Mouse (Mus musculus): ENCODE measurements around the gene Gys1. TPM values are rescaled to one million over a fixed set of nuclear protein-coding genes. Genes with fewer than 3 reads are reported as not detected.

Gys1 gene
- polyA plus RNA-seq (2017; shearing (Covaris generic)) = 3.2 TPM

DNA sequence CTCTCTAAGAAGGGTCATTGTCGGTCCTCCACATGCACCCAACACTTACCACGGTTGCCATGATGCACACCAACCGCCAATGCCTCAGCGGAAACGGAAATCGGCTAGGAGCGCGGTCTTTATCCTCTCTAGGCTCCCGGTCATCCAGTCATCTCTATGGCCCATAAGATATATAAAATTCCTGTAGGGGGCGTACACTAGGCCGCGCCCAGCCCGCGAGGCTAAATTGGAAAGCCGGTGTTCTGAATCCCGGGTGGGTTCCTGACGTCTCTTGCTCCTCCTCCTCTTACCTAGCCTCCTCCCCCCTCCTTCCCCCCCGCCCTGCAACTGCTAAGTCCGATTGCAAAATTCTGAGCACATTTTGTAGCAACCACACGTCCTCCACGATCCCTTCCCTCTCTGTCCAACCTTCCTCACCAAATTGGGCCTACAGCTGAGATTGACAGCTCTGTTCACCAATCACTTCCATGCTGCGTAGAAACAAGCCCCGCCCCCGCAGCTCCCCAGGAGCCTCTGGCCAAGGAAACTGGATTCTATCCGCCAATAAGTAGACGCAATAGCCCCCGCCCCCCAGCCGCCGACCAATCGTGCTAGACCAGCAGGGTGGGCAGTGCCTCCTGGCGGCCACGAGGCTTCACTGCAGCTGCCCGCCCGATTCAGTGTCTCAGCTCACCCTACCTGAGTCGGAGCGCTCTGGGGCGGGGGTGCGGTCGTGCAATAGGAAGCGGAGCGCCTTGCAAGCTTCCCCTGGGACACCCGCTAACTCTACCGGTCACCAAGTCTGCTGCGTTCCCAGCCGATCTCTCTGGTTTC, at the start of gene Gys1:
Gene Gys1 (plus strand): TSS at position 642 of the 813 bp plus-strand sequence.

DNA sequence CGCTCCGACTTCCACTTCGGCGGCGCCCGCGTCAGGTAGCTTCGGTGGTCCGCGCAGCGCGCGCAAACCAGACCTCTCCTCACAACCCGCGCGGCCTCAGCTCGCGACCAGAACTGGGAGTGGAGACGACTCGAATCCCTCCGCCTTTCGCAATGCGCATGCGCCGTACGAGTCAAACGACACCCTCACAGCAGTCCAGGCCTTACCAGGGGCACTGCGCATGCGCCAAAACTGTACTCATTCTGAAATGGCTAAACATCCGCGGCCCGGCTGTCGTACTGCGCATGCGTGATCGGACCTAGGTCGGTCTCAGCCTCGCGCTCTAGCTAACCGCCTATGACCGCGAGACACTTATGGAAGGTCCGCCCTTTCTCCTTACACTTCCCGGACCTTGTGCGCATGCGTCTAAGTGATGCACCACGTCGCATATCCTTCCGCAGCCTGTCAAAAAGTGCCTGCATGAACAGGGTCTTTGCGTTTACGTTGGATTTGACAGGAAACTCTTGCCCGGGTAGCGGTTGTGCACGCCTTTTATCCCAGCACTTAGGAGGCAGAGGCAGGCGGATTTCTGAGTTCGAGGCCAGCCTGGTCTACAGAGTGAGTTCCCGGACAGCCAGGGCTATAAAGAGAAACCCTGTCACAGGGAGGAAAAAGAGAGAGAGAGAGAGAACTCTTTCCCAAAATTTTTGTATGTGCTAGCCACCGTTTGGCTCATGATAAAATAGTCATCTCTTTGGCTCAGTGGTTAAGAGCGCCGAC, 38.9 kb upstream of the Gys1 start, which contains the start of gene Snrnp70:
Gene Snrnp70 (minus strand): TSS at position 165 of the 759 bp plus-strand sequence.

DNA sequence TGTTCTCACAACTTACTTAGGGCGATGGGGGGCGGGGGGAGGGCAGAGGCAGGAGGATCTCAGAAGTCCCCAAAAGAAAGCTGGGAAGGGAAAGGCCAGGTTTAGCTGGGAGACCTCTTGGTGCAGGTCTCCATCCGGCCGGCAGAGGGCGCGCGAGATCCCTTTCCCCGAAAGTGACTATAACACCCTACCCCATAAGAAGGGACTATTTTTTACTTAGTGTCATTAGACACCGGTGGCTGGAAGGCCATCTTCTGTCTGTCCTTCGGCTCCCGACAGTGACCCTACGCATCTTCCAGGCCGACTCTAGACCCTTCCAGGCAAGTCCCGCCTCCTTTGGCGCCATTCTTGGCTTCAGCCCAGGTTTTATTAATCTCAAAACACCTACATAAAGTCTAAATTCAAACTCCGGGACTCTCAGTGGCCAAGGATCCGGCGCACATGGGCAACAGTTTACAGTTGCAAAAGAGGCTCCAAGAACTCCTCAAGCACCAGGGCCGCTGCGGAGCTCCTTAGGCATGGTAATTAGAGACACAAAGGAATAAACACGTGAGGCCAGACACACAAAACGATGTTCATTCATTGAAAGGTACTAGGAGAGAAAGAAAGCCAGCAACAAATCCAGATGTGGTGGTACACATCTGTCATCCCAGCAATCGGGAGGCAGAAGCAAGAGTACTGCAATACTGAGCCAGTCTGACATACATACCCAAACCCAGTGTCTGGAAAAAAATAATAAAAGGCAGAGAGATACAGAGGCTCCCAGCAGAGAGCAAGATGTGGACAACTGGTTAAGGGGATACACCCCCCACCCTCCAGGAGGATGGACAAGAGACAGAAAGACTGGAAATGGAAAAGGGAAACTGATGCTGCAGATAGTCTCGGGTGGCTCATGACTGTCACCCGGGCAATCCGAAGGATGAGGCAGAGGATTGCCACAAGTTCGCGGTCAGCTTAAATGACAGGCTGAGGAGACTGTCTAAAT, 29.3 kb upstream of the Gys1 start, which contains the start of gene Kcna7:
Gene Kcna7 (plus strand): TSS at position 563 of the 985 bp plus-strand sequence.

DNA sequence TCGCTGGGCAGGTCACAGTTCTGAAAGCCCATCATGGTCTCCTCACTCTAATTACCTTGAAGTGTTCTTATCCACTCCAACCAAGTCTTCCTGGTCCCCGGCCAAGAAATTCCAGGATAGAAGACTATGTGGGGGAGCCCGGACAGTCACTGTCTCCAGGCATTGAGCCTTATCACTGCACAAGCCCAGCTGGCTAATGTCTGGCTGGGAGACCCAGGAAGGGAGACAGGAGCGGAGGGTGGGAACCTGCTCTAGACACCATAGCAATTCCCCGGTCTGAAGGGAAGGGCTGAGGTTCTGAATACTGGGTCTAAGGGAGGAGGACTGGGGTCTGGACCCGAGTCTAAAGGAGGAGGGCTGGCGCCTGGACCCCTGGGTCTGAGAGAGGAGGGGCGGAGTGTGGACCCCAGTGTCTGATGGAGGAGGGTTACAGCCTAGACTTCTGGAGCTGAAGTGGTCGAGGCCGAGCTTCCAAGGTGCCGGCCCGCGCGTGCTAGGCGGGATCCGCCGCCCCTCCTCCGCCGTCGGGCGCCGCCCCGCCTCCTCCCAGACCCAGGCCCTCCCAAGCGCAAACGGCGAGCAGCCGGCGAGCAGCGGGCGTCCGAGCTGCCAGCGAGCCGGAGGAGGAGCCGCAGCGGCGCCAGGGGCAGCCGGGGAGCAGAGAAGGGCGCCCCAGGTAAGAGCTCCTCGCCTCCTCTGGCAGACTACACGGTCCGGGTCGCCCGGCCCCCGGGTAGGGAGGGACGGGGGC, 21.4 kb upstream of the Gys1 start, which contains the start of gene Ntf5:
Gene Ntf5 (plus strand): TSS at position 583 of the 751 bp plus-strand sequence.

DNA sequence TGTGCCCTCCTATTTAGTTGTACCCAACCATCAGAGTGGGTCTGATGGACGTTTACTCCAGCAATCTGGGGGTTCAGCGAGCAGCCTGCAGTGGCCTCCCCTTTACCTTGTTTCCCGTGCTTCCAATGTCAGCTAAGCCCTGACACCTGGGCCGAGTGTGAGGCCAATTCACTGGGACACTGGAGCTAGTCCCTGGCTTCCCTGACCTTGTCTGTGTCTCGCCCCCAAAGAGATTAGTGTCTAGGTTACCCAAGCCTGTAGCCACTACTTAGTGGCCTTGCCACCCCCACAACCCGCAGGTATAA, 14.1 kb upstream of the Gys1 start, which contains the start of gene Lhb:
Gene Lhb (plus strand): TSS at position 206 of the 305 bp plus-strand sequence.

DNA sequence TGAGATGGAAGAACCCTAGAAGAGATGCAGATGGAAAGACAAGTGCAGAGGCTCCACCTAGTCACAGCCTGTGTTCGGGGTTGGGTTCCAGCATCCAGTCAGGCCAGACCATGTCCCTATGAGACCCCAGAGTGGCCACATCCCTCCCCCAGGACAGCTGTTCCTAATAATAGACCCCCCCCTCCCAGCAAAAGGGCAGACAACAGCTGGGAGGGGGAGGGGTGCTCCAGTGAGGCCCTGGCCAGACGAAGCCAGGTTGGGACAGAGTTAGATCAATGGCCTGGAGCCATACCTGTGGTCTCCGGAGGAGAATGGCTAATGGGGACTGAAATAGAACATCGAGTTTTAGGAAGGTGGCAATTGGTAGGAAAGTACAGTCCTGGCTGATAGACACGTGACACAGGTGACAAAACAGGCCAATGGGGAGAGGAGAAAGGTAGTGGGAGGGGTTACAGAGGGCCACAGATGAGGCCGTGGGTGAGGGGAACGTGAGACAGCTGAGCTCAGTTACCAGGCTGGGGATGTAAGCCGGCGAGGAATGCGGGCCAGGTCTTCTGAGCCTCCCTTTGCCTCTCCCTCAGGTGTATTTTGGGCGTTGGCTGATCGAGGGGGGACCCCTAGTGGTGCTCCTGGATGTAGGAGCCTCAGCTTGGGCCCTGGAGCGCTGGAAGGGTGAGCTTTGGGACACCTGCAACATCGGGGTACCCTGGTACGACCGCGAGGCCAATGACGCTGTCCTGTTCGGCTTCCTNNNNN, 3.1 kb downstream of the Gys1 start, which contains the start of gene Ruvbl2:
Gene Ruvbl2 (minus strand): TSS at position 576 of the 756 bp plus-strand sequence.

DNA sequence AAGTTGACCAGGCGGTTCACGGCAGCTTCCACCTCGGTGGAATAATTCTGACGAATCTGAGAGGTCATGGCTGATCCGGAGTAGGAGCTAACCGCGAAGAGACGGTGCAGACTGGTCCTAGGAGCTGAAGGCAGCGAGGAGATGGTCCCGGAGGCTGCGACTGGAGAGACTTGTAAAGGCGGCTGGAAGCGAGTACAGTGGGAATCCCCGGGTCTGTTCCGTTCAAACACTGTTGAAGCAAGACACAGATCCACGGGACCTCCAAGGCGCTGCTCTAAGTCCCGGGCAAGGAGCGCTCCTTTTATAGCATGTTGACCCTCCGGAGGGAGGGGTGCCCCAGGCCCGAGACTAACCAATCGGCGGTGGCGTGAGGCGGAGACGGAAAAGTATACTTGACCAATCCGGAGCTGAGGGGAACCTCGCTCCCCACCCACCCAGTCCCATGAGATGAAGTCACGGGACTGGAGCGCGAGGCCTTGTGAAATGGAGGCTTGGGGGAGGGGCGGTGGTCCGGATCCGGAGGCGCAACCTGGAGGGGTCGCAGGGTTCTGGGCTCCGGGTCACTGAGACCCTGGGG, 25.0 kb downstream of the Gys1 start, which contains the start of gene Ftl1:
Gene Ftl1 (minus strand): TSS at position 321 of the 577 bp plus-strand sequence.

DNA sequence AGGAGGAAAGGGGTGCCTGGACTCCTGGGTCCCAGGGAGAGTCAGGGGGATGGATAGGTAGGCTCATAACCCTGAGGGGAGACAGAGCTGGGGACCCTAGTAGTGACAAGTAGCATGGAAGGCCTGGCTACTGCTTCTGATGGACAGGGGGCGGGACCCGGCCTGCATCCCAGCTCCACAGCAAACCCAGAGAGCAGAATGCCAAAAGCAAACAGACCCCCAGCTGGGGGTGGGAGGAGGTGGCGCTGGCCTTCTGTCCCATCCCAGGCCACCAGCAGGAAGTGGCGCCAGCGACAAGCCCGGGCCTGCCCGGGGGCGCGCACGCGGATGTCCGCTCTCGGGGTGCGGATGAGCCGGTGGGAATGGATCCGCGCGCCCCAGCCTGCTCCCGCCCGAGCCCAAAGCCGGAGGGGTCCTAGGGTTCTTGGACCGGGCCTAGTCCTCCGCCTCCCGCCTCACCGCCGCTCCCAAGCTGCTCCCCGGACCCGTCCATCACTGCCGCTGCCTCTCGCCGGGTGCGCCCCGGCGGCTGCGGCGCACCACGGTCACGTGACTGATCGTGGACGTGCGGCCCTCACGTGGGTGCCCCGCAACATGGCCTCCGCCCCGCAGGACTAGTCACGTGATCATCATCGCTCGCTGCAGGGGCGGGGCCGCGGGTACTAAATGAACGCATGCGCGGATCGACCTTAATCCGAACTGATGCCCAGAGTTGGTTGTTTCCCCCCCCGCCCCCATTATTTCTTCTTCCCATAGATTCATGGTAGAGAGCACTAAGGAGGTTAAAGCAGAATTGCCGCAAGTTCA, 31.8 kb downstream of the Gys1 start, which contains the start of gene Bax:
Gene Bax (minus strand): TSS at position 616 of the 807 bp plus-strand sequence.

DNA sequence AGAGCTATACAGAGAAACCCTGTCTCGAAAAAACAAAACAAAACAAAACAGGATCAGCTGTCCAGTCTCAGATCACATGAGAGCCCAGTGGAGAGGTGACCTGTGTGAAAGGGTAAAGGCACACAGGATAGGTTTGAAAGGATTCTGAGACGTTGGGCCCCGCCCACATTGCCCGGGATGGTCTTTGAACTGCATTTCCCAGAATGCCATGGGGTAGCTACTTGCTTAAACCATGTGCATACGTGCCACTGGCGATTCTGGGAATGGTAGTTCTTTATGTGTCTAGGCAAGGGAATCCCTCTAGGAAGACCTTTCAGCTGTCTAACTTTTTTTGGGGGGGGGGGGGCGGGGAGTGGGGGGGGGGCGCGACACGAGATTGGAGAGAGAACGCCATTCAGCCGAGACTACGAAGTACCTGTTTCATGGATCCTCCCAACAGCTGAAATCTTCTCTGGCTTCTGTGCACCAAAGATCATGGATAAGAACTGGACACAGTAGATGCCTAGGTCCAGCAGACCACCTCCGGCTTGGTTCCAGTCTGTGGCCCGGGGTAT, 46.8 kb downstream of the Gys1 start, which contains the start of gene Tulp2:
Gene Tulp2 (plus strand): TSS at position 504 of the 554 bp plus-strand sequence.

DNA sequence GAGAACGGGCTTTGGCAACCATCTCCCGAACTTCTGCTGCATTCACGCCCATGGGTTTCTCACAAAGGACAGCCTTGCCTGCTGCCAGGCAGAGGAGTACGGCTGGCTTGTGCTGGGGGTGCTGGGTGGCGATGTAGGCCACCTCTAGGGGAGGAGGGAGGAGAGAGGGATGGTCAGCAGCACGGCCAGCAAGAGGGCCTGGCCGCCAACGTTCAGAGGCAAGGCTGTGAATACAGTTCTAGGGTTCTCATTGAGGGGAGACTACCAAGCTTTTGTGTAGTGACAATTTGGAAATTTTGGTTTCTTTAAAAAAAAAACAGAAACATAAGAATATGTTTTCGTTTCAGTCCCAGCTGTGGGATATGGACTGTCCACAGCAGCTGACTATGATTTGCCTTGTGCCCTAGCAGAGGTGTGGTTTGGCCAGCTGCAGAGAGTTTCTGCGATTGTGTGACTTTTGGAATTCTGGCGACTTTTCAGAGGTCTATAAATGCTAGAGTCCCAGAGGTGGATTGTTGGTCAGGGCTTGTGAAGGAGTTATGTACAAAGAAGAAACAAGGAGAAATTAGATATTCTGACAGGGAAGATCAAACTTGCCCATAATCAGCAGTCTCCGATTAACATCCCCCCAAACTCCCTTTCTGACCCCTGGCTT, 52.2 kb downstream of the Gys1 start, which contains the start of gene Gm45808:
Gene Gm45808 (minus strand): TSS at position 51 of the 655 bp plus-strand sequence.

DNA sequence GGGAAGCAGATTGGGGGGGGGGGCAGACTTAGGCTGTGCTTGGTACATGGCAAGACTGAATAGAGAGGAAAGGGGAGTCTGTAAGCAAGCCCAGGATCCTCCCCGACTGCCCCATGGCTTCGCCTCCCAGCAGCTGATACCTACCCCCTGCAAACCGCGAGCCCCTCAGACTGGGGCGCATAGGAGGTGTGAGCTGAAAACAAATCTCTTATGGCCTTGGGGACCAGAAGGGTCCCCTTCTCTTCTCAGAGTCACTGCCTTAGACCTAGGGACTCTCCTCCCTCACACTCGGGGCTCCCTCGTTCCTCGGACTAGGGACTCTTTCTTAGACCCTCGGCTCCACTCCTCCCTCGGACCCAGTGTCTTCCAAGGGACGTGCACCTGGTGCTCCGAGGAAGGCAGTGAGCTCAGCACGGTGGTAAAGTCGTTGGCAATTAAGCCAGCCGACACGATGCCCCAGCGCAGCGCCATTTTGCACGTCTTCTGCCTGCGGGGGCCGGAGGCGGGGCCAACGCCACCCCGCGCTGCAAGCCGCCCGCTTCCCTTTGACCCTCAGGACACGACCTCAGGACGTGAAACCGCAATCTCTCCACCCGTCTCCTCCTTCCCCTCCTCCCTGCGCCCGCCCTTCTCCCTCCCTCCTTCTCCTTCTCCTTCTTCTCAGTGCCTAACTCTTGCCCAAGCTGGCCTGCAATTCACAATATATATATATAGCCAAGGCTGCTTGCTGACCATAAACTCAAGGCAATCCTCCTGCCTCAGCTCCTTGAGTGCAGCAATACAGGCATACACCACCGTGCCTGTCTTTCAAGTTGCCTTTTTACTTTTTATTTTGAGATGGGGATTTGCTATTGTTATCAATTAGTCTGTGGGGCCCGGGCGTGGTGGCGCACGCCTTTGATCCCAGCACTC, 53.9 kb downstream of the Gys1 start, which contains the start of gene Dhdh:
Gene Dhdh (minus strand): TSS at position 513 of the 912 bp plus-strand sequence.

Other genes starting within 250 kb of the Gys1 start
- gene Ccdc155, start 230.0 kb upstream of the Gys1 start, polyA plus RNA-seq (2017; shearing (Covaris generic)) = 0.95 TPM
- gene Dkkl1, start 222.7 kb upstream of the Gys1 start, polyA plus RNA-seq (2017; shearing (Covaris generic)) = 66.4 TPM
- gene Tead2, start 219.1 kb upstream of the Gys1 start, polyA plus RNA-seq (2017; shearing (Covaris generic)) = 1.7 TPM
- 386 TPM for gene Cd37, start 195.7 kb upstream of the Gys1 start, polyA plus RNA-seq (2017; shearing (Covaris generic))
- not detected for gene Slc6a16, start 193.8 kb upstream of the Gys1 start, polyA plus RNA-seq (2017; shearing (Covaris generic))
- gene Slc6a21, start 157.3 kb upstream of the Gys1 start, polyA plus RNA-seq (2017; shearing (Covaris generic)) = 0.93 TPM
- 5.0 TPM for gene Trpm4, start 101.1 kb upstream of the Gys1 start, polyA plus RNA-seq (2017; shearing (Covaris generic))
- not detected for gene Hrc, start 99.6 kb upstream of the Gys1 start, polyA plus RNA-seq (2017; shearing (Covaris generic))
- gene Ppfia3, start 67.8 kb upstream of the Gys1 start, polyA plus RNA-seq (2017; shearing (Covaris generic)) = 0.12 TPM
- not detected for gene Lin7b, start 64.3 kb upstream of the Gys1 start, polyA plus RNA-seq (2017; shearing (Covaris generic))
- 211 TPM for gene Snrnp70, start 39.1 kb upstream of the Gys1 start, polyA plus RNA-seq (2017; shearing (Covaris generic))
- gene Kcna7, start 29.2 kb upstream of the Gys1 start, polyA plus RNA-seq (2017; shearing (Covaris generic)) = not detected
- gene Ntf5, start 21.1 kb upstream of the Gys1 start, polyA plus RNA-seq (2017; shearing (Covaris generic)) = 0.60 TPM
- gene Lhb, start 14.0 kb upstream of the Gys1 start, polyA plus RNA-seq (2017; shearing (Covaris generic)) = not detected
- gene Ruvbl2, start 3.3 kb downstream of the Gys1 start, polyA plus RNA-seq (2017; shearing (Covaris generic)) = 32.3 TPM
- gene Ftl1, start 25.0 kb downstream of the Gys1 start, polyA plus RNA-seq (2017; shearing (Covaris generic)) = 2,366 TPM
- gene Bax, start 32.1 kb downstream of the Gys1 start, polyA plus RNA-seq (2017; shearing (Covaris generic)) = 236 TPM
- gene Tulp2, start 47.0 kb downstream of the Gys1 start, polyA plus RNA-seq (2017; shearing (Covaris generic)) = 1.3 TPM
- gene Gm45808, start 52.0 kb downstream of the Gys1 start, polyA plus RNA-seq (2017; shearing (Covaris generic)) = 0.89 TPM
- 0.80 TPM for gene Dhdh, start 54.0 kb downstream of the Gys1 start, polyA plus RNA-seq (2017; shearing (Covaris generic))
- 218 TPM for gene Nucb1, start 75.6 kb downstream of the Gys1 start, polyA plus RNA-seq (2017; shearing (Covaris generic))
- 751 TPM for gene Ppp1r15a, start 91.4 kb downstream of the Gys1 start, polyA plus RNA-seq (2017; shearing (Covaris generic))
- gene Plekha4, start 91.5 kb downstream of the Gys1 start, polyA plus RNA-seq (2017; shearing (Covaris generic)) = 1.3 TPM
- 2.0 TPM for gene Hsd17b14, start 120.0 kb downstream of the Gys1 start, polyA plus RNA-seq (2017; shearing (Covaris generic))
- 38.0 TPM for gene Bcat2, start 135.3 kb downstream of the Gys1 start, polyA plus RNA-seq (2017; shearing (Covaris generic))
- not detected for gene Fgf21, start 180.6 kb downstream of the Gys1 start, polyA plus RNA-seq (2017; shearing (Covaris generic))
- 1.2 TPM for gene Fut1, start 182.4 kb downstream of the Gys1 start, polyA plus RNA-seq (2017; shearing (Covaris generic))
- gene Izumo1, start 187.0 kb downstream of the Gys1 start, polyA plus RNA-seq (2017; shearing (Covaris generic)) = not detected
- not detected for gene Rasip1, start 192.6 kb downstream of the Gys1 start, polyA plus RNA-seq (2017; shearing (Covaris generic))
- gene Mamstr, start 205.1 kb downstream of the Gys1 start, polyA plus RNA-seq (2017; shearing (Covaris generic)) = 1.1 TPM
- gene Fut2, start 231.6 kb downstream of the Gys1 start, polyA plus RNA-seq (2017; shearing (Covaris generic)) = 0.89 TPM
- gene Ntn5, start 249.2 kb downstream of the Gys1 start, polyA plus RNA-seq (2017; shearing (Covaris generic)) = not detected

Measured in effector memory CD4-positive, alpha-beta T cell, adult 7 months (primary cell).